32 mouse cellular contexts compared by ENCODE assay signal in the genomic region with DNA sequence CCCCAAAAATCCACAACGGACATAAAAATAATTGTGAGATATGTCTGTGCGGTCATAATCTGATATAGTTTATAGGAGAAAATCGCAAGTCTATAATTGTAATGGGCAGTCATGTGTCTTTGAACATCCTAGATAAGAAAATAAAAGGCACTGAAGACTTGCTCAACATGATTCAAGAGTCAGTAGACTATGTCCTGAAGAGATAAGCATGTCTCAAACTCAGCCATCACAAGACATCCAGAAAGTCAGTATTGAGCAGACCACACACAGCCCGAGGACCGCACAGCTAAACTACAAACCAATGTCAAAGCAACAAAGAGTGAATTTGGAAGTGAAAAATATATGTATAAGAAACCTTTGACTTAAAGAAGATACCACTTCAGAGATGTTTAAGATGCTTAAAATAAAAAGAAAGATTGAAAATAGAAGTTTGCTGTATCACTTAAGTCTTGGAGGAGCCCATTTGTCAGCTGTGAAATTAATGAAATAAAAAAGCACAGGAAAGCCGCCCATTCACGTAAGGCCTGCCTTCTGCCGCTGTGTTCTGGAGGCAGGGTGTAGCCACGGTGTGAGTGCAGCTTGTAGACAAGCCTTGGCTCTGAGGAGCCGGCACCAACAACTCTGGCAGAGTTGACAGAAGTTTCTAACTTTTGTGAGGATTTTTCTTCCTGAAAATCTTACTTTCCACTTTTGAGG. TPM values are rescaled to one million over a fixed set of nuclear protein-coding genes. Genes with fewer than 3 reads are reported as not detected.
DNase-seq lines count a peak whose midpoint lies in the region; ATAC-seq and TF ChIP-seq lines count a peak whose summit lies in the region.
"Had no signal": no experiment of that assay in that cellular context is flagged by ENCODE, and none has a peak within 500 bp of the region (broad histone marks: within the 10 kb centered on the region; RNA-seq: fewer than 3 reads in every experiment).

No protein-coding gene starts in this region.

- no peaks in the 10 kb centered on the region for H3K9me3 ChIP-seq in intestine, embryonic 14.5 days (ENCODE audit: control insufficient read depth, low read length)
- no peaks in the 10 kb centered on the region for H3K9me3 ChIP-seq in intestine, embryonic 15.5 days
- H3K9me3 ChIP-seq in liver, embryonic 16.5 days (replicated peaks; ENCODE audit: control insufficient read depth, low read length): no peaks in the 10 kb centered on the region
- no peaks in the 10 kb centered on the region for H3K9me3 ChIP-seq in midbrain, embryonic 14.5 days (ENCODE audit: control insufficient read depth, low read length)
- H3K9me3 ChIP-seq: embryonic facial prominence, embryonic 12.5 days; heart, embryonic 10.5 days; heart, embryonic 15.5 days; hindbrain, embryonic 12.5 days; midbrain, embryonic 15.5 days; neural tube, embryonic 13.5 days had no signal

- no peak for TF ChIP-seq POLR2A in testis, adult 2 months (IDR thresholded peaks at IDR 0.05; ENCODE audit: control insufficient read depth, low read depth, low read length)

- WGBS in intestine, embryonic 14.5 days: 90% methylated on average over 10 of the region's 10 CpGs
- WGBS in intestine, embryonic 15.5 days: 82% methylated on average over 10 of the region's 10 CpGs
- 45% methylated on average over 10 of the region's 10 CpGs for WGBS in liver, embryonic 16.5 days (ENCODE audit: insufficient replicate concordance)
- WGBS in midbrain, embryonic 14.5 days: 93% methylated on average over 10 of the region's 10 CpGs

- no peak for ATAC-seq in intestine, embryonic 14.5 days (replicated peaks; ENCODE audit: low FRiP score, low TSS enrichment, low read depth)
- no peak for ATAC-seq in intestine, embryonic 15.5 days
- peak; percentile 49 for ATAC-seq in liver, embryonic 16.5 days (ENCODE audit: low read depth)
- no peak for ATAC-seq in midbrain, embryonic 14.5 days (ENCODE audit: low FRiP score, low TSS enrichment)
- ATAC-seq: forebrain, embryonic 14.5 days; hindbrain, postnatal 0 days; lung, postnatal 0 days; midbrain, embryonic 15.5 days had no signal

- H3K4me3 ChIP-seq in intestine, embryonic 14.5 days (ENCODE audit: low read depth, low read length): no peak overlapping the region
- H3K4me3 ChIP-seq in intestine, embryonic 15.5 days (replicated peaks): no peak overlapping the region
- H3K4me3 ChIP-seq in testis, adult 2 months (ENCODE audit: control insufficient read depth, low read depth, low read length): no peak overlapping the region
- no peak overlapping the region for H3K4me3 ChIP-seq in liver, embryonic 16.5 days (ENCODE audit: low read depth, low read length)
- no peak overlapping the region for H3K4me3 ChIP-seq in midbrain, embryonic 14.5 days (replicated peaks; ENCODE audit: low read depth, low read length)
- H3K4me3 ChIP-seq: embryonic facial prominence, embryonic 12.5 days; heart, embryonic 10.5 days; heart, embryonic 15.5 days; hindbrain, embryonic 12.5 days; midbrain, embryonic 15.5 days; neural tube, embryonic 13.5 days had no signal

- no peaks in the 10 kb centered on the region for H3K27me3 ChIP-seq in intestine, embryonic 14.5 days (replicated peaks; ENCODE audit: control insufficient read depth, insufficient read depth, low read length)
- H3K27me3 ChIP-seq in intestine, embryonic 15.5 days (replicated peaks): no peaks in the 10 kb centered on the region
- no peaks in the 10 kb centered on the region for H3K27me3 ChIP-seq in testis, adult 2 months (ENCODE audit: control insufficient read depth, insufficient read depth, low read length)
- no peaks in the 10 kb centered on the region for H3K27me3 ChIP-seq in liver, embryonic 16.5 days (ENCODE audit: control insufficient read depth, insufficient read depth, low read depth, low read length)
- no peaks in the 10 kb centered on the region for H3K27me3 ChIP-seq in midbrain, embryonic 14.5 days (ENCODE audit: control insufficient read depth, insufficient read depth, low read length)
- H3K27me3 ChIP-seq: CH12.LX; embryonic facial prominence, embryonic 12.5 days; heart, embryonic 15.5 days; hindbrain, embryonic 12.5 days; midbrain, embryonic 15.5 days; neural tube, embryonic 13.5 days had no signal

- no peak for TF ChIP-seq CTCF in testis, adult 2 months (IDR thresholded peaks at IDR 0.05; ENCODE audit: control insufficient read depth, insufficient read depth, insufficient replicate concordance, low read depth, low read length)

- H3K4me1 ChIP-seq in intestine, embryonic 14.5 days (replicated peaks; ENCODE audit: control insufficient read depth, insufficient read depth, low read length): peaks cover 9% of the 10 kb centered on the region; the same call in 1 of the 2 replicates
- peaks cover 14% of the 10 kb centered on the region for H3K4me1 ChIP-seq in intestine, embryonic 15.5 days (replicated peaks)
- no peaks in the 10 kb centered on the region; the same call in none of the 2 replicates for H3K4me1 ChIP-seq in testis, adult 2 months (ENCODE audit: control insufficient read depth, insufficient read depth, low read length)
- H3K4me1 ChIP-seq in liver, embryonic 16.5 days (ENCODE audit: control insufficient read depth, low read depth, low read length): peaks cover 11% of the 10 kb centered on the region
- H3K4me1 ChIP-seq in midbrain, embryonic 14.5 days (ENCODE audit: control insufficient read depth, insufficient read depth, low read length): no peaks in the 10 kb centered on the region
- H3K4me1 ChIP-seq: embryonic facial prominence, embryonic 12.5 days; hindbrain, embryonic 12.5 days; midbrain, embryonic 15.5 days; neural tube, embryonic 13.5 days had no signal

- 0 out of 2 replicates have a peak, but pooled peaks cover 9% of the 10 kb centered on the region for H3K36me3 ChIP-seq in intestine, embryonic 14.5 days (ENCODE audit: control insufficient read depth, insufficient read depth, low read length)
- no peaks in the 10 kb centered on the region for H3K36me3 ChIP-seq in intestine, embryonic 15.5 days
- H3K36me3 ChIP-seq in testis, adult 2 months (ENCODE audit: control insufficient read depth, insufficient read depth, low read length): no peaks in the 10 kb centered on the region
- H3K36me3 ChIP-seq in liver, embryonic 16.5 days (ENCODE audit: control insufficient read depth, insufficient read depth): no peaks in the 10 kb centered on the region
- 0 out of 2 replicates have a peak, but pooled peaks cover 4% of the 10 kb centered on the region for H3K36me3 ChIP-seq in midbrain, embryonic 14.5 days (ENCODE audit: control insufficient read depth, insufficient read depth, low read length)
- H3K36me3 ChIP-seq: heart, embryonic 10.5 days; heart, embryonic 15.5 days; hindbrain, embryonic 12.5 days; midbrain, embryonic 15.5 days had no signal

- H3K27ac ChIP-seq in intestine, embryonic 14.5 days (ENCODE audit: low read depth): no peak overlapping the region
- no peak overlapping the region for H3K27ac ChIP-seq in intestine, embryonic 15.5 days
- 0 out of 2 replicates have a peak overlapping the region, but pooled peaks have one; percentile 21 for H3K27ac ChIP-seq in testis, adult 2 months (ENCODE audit: control insufficient read depth, insufficient read depth, low read depth, low read length)
- H3K27ac ChIP-seq in liver, embryonic 16.5 days (ENCODE audit: low read length): no peak overlapping the region
- no peak overlapping the region for H3K27ac ChIP-seq in midbrain, embryonic 14.5 days (replicated peaks; ENCODE audit: low read depth, low read length)
- H3K27ac ChIP-seq: embryonic facial prominence, embryonic 12.5 days; heart, embryonic 10.5 days; heart, embryonic 15.5 days; hindbrain, embryonic 12.5 days; hindbrain, postnatal 0 days; midbrain, embryonic 15.5 days; neural tube, embryonic 13.5 days had no signal

- peak; percentile 38 for DNase-seq in intestine, embryonic 14.5 days (ENCODE audit: low spot score)
- no peak for DNase-seq in testis, postnatal 14 days (ENCODE audit: low spot score)
- DNase-seq in midbrain, embryonic 14.5 days: no peak
- no peak for DNase-seq in adrenal gland, adult 8-10 months
- DNase-seq: adrenal gland, postnatal 14 days; cerebellum, adult 11 months; cerebellum, adult 9-10 months; embryo, embryonic 11 days; gastrocnemius, postnatal 14 days; heart, postnatal 36 days; kidney, adult 11 months; kidney, postnatal 14 days; lung, postnatal 4 days; retina, postnatal 1 day; right cerebral cortex, postnatal 14 days had no signal

- no peak overlapping the region for H3K4me2 ChIP-seq in intestine, embryonic 14.5 days (ENCODE audit: low read length)
- no peak overlapping the region for H3K4me2 ChIP-seq in intestine, embryonic 15.5 days (replicated peaks)
- H3K4me2 ChIP-seq in liver, embryonic 16.5 days (ENCODE audit: low read depth, low read length): no peak overlapping the region
- no peak overlapping the region for H3K4me2 ChIP-seq in midbrain, embryonic 14.5 days (ENCODE audit: low read length)
- H3K4me2 ChIP-seq: embryonic facial prominence, embryonic 12.5 days; heart, embryonic 15.5 days; hindbrain, embryonic 12.5 days; midbrain, embryonic 15.5 days; neural tube, embryonic 13.5 days had no signal

- no peak overlapping the region for H3K9ac ChIP-seq in intestine, embryonic 14.5 days (ENCODE audit: low read length)
- H3K9ac ChIP-seq in intestine, embryonic 15.5 days: no peak overlapping the region
- no peak overlapping the region for H3K9ac ChIP-seq in liver, embryonic 16.5 days (ENCODE audit: low read depth, low read length)
- H3K9ac ChIP-seq in midbrain, embryonic 14.5 days (replicated peaks; ENCODE audit: low read length): no peak overlapping the region
- H3K9ac ChIP-seq: embryonic facial prominence, embryonic 12.5 days; heart, embryonic 15.5 days; hindbrain, embryonic 12.5 days; midbrain, embryonic 15.5 days; neural tube, embryonic 13.5 days had no signal

RNA-seq across cellular contexts. Expression of a gene that starts 7.7 kb away (rescaled TPM):
- 3.4 and 4.7 TPM in 2 replicates for polyA plus RNA-seq in intestine, embryonic 14.5 days (2014; fragmentation: Nextera tagmentation; extraction: Ambion mirVana)
- 3.7 TPM in 2 replicates for polyA plus RNA-seq in intestine, embryonic 15.5 days (2015; fragmentation: Nextera tagmentation; extraction: Ambion mirVana)
- 0.15 and 0.20 TPM in 2 replicates for polyA plus RNA-seq in testis, adult 2 months (2012; rRNA removed)
- 1.1 and 1.7 TPM in 2 replicates for polyA plus RNA-seq in liver, embryonic 16.5 days (2015; fragmentation: Nextera tagmentation; extraction: Ambion mirVana)
- polyA plus RNA-seq in midbrain, embryonic 14.5 days (2014; fragmentation: Nextera tagmentation; extraction: Ambion mirVana): 0.67 and 0.72 TPM in 2 replicates
- total RNA-seq in adrenal gland, adult 8-10 months (2022): 1 to 10 TPM in 3 of 4 experiments, under 1 TPM in 1; 0.80 to 2.2 (median 1.4) TPM

RNA-seq across cellular contexts. Expression of a gene that starts 41.7 kb away (rescaled TPM):
- 0.23 and 0.62 TPM in 2 replicates for polyA plus RNA-seq in intestine, embryonic 14.5 days (2014; fragmentation: Nextera tagmentation; extraction: Ambion mirVana)
- 0.29 and 0.34 TPM in 2 replicates for polyA plus RNA-seq in intestine, embryonic 15.5 days (2015; fragmentation: Nextera tagmentation; extraction: Ambion mirVana)
- polyA plus RNA-seq in testis, adult 2 months (2012; rRNA removed): 0.24 and 0.26 TPM in 2 replicates
- 0.27 and 0.34 TPM in 2 replicates for polyA plus RNA-seq in liver, embryonic 16.5 days (2015; fragmentation: Nextera tagmentation; extraction: Ambion mirVana)
- not detected in 2 replicates for polyA plus RNA-seq in midbrain, embryonic 14.5 days (2014; fragmentation: Nextera tagmentation; extraction: Ambion mirVana)
- total RNA-seq in adrenal gland, adult 8-10 months (2022): under 1 TPM; 0.22 to 0.52 (median 0.45) TPM
- total RNA-seq: gastrocnemius, postnatal 14 days; hindbrain, postnatal 0 days; layer of hippocampus, adult 18-20 months; layer of hippocampus, postnatal 10 days; left cerebral cortex, adult 18-20 months; left cerebral cortex, postnatal 14 days had no signal
- polyA plus RNA-seq: forebrain, embryonic 14.5 days; hindbrain, embryonic 12.5 days; hindbrain, postnatal 0 days had no signal
